Mouse (Mus musculus): ENCODE measurements around the gene Bivm. TPM values are rescaled to one million over a fixed set of nuclear protein-coding genes. Genes with fewer than 3 reads are reported as not detected.
A peak's percentile ranks its signal among the peaks of the same experiment; 100 is the strongest.

Gene Bivm
- 1 to 10 TPM; 7.5 to 8.1 TPM for total RNA-seq (2021)
- long read RNA-seq, experiment 1, partial matches to known transcripts = 0 of 2 reads
- long read RNA-seq, experiment 1, other reads (novel, unspliced or antisense) = 2 of 2 reads
- long read RNA-seq, experiment 2, partial matches to known transcripts = 0 of 1 reads
- long read RNA-seq, experiment 2, other reads (novel, unspliced or antisense) = 1 of 1 reads

- peak; percentile 92 for DNase-seq (ENCODE audit: low spot score)
These were observed at the start of gene Bivm, which contains the start of gene Kdelc1 for GRCm38 (mm10) chr1:44118239-44119054. Gene Bivm (plus strand): TSS chr1:44118957. Gene Kdelc1 (minus strand): TSS chr1:44118808.

GRCm38 (mm10) chr1:44101448-44102225 lies 17.1 kb upstream of the Bivm start:
- DNase-seq (ENCODE audit: low spot score) = peak; percentile 9

- DNase-seq (ENCODE audit: low spot score) = peak; percentile 91
These were observed 16.5 kb upstream of the Bivm start, which contains the start of gene Tex30 for GRCm38 (mm10) chr1:44102259-44102717. Gene Tex30 (minus strand): TSS chr1:44102441.

- no peak for DNase-seq (ENCODE audit: low spot score)
These were observed 15.8 kb upstream of the Bivm start for GRCm38 (mm10) chr1:44102939-44103338.

- DNase-seq (ENCODE audit: low spot score) = no peak
These were observed 1.2 kb upstream of the Bivm start for GRCm38 (mm10) chr1:44117571-44117970.

GRCm38 (mm10) chr1:44119201-44120073 lies 680 bp downstream of the Bivm start:
- DNase-seq (ENCODE audit: low spot score) = peak; percentile 75

GRCm38 (mm10) chr1:44120074-44120406 lies 1.3 kb downstream of the Bivm start:
- DNase-seq (ENCODE audit: low spot score) = no peak

GRCm38 (mm10) chr1:44122256-44122655 lies 3.5 kb downstream of the Bivm start:
- no peak for DNase-seq (ENCODE audit: low spot score)

- no peak for DNase-seq (ENCODE audit: low spot score)
These were observed 6.8 kb downstream of the Bivm start for GRCm38 (mm10) chr1:44125590-44125989.

- no peak for DNase-seq (ENCODE audit: low spot score)
These were observed 11.3 kb downstream of the Bivm start for GRCm38 (mm10) chr1:44129929-44130581.

GRCm38 (mm10) chr1:44140232-44140631 lies 21.5 kb downstream of the Bivm start:
- no peak for DNase-seq (ENCODE audit: low spot score)

GRCm38 (mm10) chr1:44142747-44143146 lies 24.0 kb downstream of the Bivm start:
- no peak for DNase-seq (ENCODE audit: low spot score)

GRCm38 (mm10) chr1:44147563-44148381 lies 29.0 kb downstream of the Bivm start, which contains the start of gene Ercc5:
Gene Ercc5 (plus strand): TSS chr1:44147744.
- DNase-seq (ENCODE audit: low spot score) = peak; percentile 89

GRCm38 (mm10) chr1:44148706-44149105 lies 29.9 kb downstream of the Bivm start:
- no peak for DNase-seq (ENCODE audit: low spot score)

- no peak for DNase-seq (ENCODE audit: low spot score)
These were observed 36.5 kb downstream of the Bivm start for GRCm38 (mm10) chr1:44155287-44155686.

GRCm38 (mm10) chr1:44158317-44158716 lies 39.6 kb downstream of the Bivm start:
- no peak for DNase-seq (ENCODE audit: low spot score)

GRCm38 (mm10) chr1:44161818-44162217 lies 43.1 kb downstream of the Bivm start:
- no peak for DNase-seq (ENCODE audit: low spot score)

- no peak for DNase-seq (ENCODE audit: low spot score)
These were observed 43.6 kb downstream of the Bivm start for GRCm38 (mm10) chr1:44162389-44162788.

GRCm38 (mm10) chr1:44167859-44168383 lies 49.2 kb downstream of the Bivm start:
- no peak for DNase-seq (ENCODE audit: low spot score)
